Mouse (Mus musculus) C3H10T1/2 (cell line): ENCODE data around the gene H2-DMb1. TPM values are rescaled to one million over a fixed set of nuclear protein-coding genes. Genes with fewer than 3 reads are reported as not detected.

ENCODE experiments used
- polyA plus RNA-seq, 2 experiments: library from polyadenylated mRNA; unstranded; fragments of >200 nt; fragmentation: generic; extraction: Trizol; gene quantifications; one replicate each; pipeline ENCODE4 v1.2.1; 2012; ENCODE audit warnings: missing spikeins in 2 of 2

The H2-DMb1 gene
- polyA plus RNA-seq: under 1 TPM; 0.12 to 0.91 TPM

GRCm38 (mm10) chr17:34152923-34153322, at the start of gene H2-DMb1:
TSS of gene H2-DMb1 (plus strand) at chr17:34153072.

GRCm38 (mm10) chr17:34119249-34120179, 33.4 kb upstream of the H2-DMb1 start, which contains the start of gene H2-DMa:
TSS of gene H2-DMa (plus strand) at chr17:34119541.

DNA sequence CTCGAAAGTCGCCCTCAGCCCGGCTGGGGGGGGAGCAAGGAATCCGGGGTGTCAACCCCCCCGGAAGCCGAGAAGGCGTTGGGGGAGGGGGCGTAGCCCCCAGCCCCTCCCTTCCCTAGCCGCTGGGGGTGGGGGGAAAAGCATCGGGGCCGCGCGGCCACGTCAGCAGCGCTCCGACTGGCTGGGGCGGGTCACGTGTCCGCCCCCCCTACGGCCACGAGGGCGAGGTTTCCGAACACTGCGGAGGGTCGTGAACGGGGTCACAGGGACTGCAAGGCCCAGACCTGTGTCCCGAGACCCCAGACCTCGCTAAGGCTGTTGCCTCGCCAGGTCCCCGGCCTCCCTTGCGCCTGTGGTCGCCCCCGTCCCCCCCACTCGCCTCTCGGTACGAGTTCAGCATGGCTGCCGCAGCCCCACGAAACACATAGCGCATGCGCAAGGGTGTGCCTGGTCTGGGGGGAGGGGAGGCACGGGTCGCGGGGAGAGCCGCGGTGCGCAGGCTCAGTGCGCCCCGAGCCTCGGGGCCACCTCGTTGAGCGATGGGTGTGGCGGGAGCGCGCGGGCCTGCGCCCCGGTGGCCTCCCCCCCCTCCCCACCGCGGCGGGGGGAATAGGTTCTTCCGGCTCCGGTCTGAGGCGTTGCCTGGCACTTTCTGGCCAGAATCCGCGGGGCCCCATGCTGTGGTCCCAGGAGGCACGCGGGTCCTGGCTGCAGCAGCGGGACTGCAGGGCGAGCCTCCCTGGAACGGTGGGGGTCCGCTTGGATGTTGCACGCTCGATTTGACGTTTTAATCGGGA, 30.5 kb upstream of the H2-DMb1 start, which contains the start of gene Brd2:
Gene Brd2 (minus strand): TSS at position 447 of the 797 bp plus-strand sequence.

DNA sequence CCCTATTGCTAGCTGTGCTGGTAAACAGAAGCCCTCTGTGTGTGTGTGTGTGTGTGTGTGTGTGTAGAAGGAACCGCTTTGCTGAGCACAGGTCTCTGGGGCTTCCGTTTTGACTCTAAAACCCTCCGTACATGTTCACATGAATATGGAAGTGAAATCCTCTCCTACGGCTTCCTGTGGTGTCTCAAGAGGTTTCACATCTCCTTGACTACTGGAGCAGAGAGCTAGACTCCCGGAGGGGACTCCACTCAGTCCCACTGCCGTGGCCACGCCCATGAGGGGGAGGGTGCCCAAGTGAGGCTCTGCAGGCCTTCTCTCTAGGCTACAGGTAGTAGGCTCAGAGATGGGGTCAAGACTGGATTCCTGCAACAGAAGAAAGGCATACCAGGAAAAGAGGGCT, 9.8 kb upstream of the H2-DMb1 start, which contains the start of gene H2-DMb2:
Gene H2-DMb2 (plus strand): TSS at position 275 of the 400 bp plus-strand sequence.

GRCm38 (mm10) chr17:34187261-34187916, 34.5 kb downstream of the H2-DMb1 start, which contains the start of the genes Tap1 and Psmb9:
TSS of gene Tap1 (plus strand) at chr17:34187553.
TSS of gene Psmb9 (minus strand) at chr17:34187764.

DNA sequence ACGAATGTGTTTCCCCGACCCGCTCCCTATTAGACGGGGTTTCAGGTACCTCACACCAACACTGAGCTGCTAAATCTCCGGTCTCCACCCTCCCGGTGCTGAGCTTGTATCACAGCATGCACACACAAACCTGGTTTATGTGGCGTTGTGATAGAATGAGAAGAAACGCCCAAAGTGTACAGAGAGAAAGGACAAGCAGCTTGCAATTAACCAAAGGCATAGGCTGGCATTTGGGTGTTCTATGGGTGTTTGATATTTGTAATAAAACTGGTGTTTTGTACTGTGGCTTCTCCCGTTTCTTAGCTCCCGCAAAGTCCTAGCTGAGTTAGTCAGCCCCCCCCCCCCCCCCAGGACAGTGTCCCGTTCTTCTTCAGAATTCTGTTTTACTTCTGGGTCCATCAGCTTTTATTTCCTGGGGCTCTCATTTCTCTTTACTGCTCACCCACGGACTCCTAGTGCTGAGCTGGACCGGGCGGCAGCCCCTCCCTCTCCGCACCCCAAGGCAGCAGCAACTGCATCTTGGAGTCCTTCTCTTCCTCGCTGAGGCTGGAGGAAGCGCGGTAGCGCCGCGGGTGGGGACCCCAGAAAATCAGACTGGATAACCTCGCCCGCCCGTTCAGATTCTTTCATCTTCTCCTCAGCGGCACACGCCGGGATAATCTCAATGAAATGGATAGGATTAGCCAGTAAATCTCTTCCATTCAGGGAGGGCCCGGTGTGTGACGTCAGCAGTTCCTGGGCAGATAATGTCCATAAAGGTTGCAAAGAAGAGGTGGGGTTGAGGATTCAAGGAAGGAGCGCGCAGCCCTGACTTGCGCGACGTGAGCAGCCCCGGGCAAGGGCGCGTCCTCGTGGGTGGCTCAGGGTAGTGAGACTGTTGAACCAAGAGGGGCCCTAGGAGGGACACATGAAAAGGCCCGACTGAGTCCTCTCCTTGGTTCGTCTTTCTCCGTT, 44.3 kb downstream of the H2-DMb1 start, which contains the start of gene Psmb8:
Gene Psmb8 (plus strand): TSS at position 781 of the 954 bp plus-strand sequence.

GRCm38 (mm10) chr17:34203444-34203843, 50.6 kb downstream of the H2-DMb1 start, which contains the start of gene Tap2:
TSS of gene Tap2 (plus strand) at chr17:34203527.

Other genes with a start within 250 kb of the H2-DMb1 start
- under 1 TPM in 1 of 2 experiments, not detected in 1; 0.06 TPM for gene Platr17, start 247.9 kb upstream of the H2-DMb1 start, polyA plus RNA-seq
- 10 to 100 TPM; 13.4 to 31.0 TPM for gene Daxx, start 243.7 kb upstream of the H2-DMb1 start, polyA plus RNA-seq
- gene Tapbp, start 237.2 kb upstream of the H2-DMb1 start, polyA plus RNA-seq: 100 to 1,000 TPM in 1 of 2 experiments, 10 to 100 TPM in 1; 39.2 to 255 TPM
- 10 to 100 TPM; 20.9 to 42.1 TPM for gene Zbtb22, start 237.2 kb upstream of the H2-DMb1 start, polyA plus RNA-seq
- gene Rgl2, start 223.5 kb upstream of the H2-DMb1 start, polyA plus RNA-seq: 10 to 100 TPM; 19.9 to 40.0 TPM
- 100 to 1,000 TPM; 122 to 253 TPM for gene Pfdn6, start 212.7 kb upstream of the H2-DMb1 start, polyA plus RNA-seq
- gene Wdr46, start 212.4 kb upstream of the H2-DMb1 start, polyA plus RNA-seq: 10 to 100 TPM; 25.4 to 28.0 TPM
- 1 to 10 TPM in 1 of 2 experiments, under 1 TPM in 1; 0.66 to 1.2 TPM for gene B3galt4, start 201.6 kb upstream of the H2-DMb1 start, polyA plus RNA-seq
- gene Vps52, start 197.3 kb upstream of the H2-DMb1 start, polyA plus RNA-seq: 10 to 100 TPM; 20.0 to 36.5 TPM
- gene Rps18, start 197.1 kb upstream of the H2-DMb1 start, polyA plus RNA-seq: 100 to 1,000 TPM; 437 to 511 TPM
- gene H2-K1, start 152.7 kb upstream of the H2-DMb1 start, polyA plus RNA-seq: 10 to 100 TPM in 1 of 2 experiments, 1 to 10 TPM in 1; 4.9 to 16.7 TPM
- gene Ring1, start 128.4 kb upstream of the H2-DMb1 start, polyA plus RNA-seq: 10 to 100 TPM; 21.3 to 55.6 TPM
- 10 to 100 TPM; 28.3 to 67.1 TPM for gene H2-Ke6, start 125.0 kb upstream of the H2-DMb1 start, polyA plus RNA-seq
- 100 to 1,000 TPM; 129 to 161 TPM for gene Slc39a7, start 121.4 kb upstream of the H2-DMb1 start, polyA plus RNA-seq
- 10 to 100 TPM; 41.4 to 60.6 TPM for gene Rxrb, start 121.3 kb upstream of the H2-DMb1 start, polyA plus RNA-seq
- gene Col11a2, start 113.6 kb upstream of the H2-DMb1 start, polyA plus RNA-seq: 1 to 10 TPM in 1 of 2 experiments, under 1 TPM in 1; 0.06 to 3.6 TPM
- not detected for gene H2-Oa, start 60.7 kb upstream of the H2-DMb1 start, polyA plus RNA-seq
- gene H2-DMa, start 33.5 kb upstream of the H2-DMb1 start, polyA plus RNA-seq: 10 to 100 TPM in 1 of 2 experiments, 1 to 10 TPM in 1; 5.1 to 26.0 TPM
- gene Brd2, start 30.4 kb upstream of the H2-DMb1 start, polyA plus RNA-seq: 100 to 1,000 TPM in 1 of 2 experiments, 10 to 100 TPM in 1; 56.1 to 145 TPM
- gene H2-DMb2, start 9.8 kb upstream of the H2-DMb1 start, polyA plus RNA-seq: under 1 TPM; 0.04 to 0.47 TPM
- gene Tap1, start 34.5 kb downstream of the H2-DMb1 start, polyA plus RNA-seq: 1 to 10 TPM in 1 of 2 experiments, under 1 TPM in 1; 0.30 to 5.7 TPM
- gene Psmb9, start 34.7 kb downstream of the H2-DMb1 start, polyA plus RNA-seq: 1 to 10 TPM in 1 of 2 experiments, under 1 TPM in 1; 0.21 to 2.7 TPM
- 1 to 10 TPM in 1 of 2 experiments, under 1 TPM in 1; 0.05 to 1.6 TPM for gene Psmb8, start 44.6 kb downstream of the H2-DMb1 start, polyA plus RNA-seq
- gene Tap2, start 50.5 kb downstream of the H2-DMb1 start, polyA plus RNA-seq: 10 to 100 TPM in 1 of 2 experiments, under 1 TPM in 1; 0.12 to 13.2 TPM
- not detected for gene H2-Ob, start 85.8 kb downstream of the H2-DMb1 start, polyA plus RNA-seq
- gene H2-Ab1, start 104.6 kb downstream of the H2-DMb1 start, polyA plus RNA-seq: not detected
- not detected for gene H2-Aa, start 134.8 kb downstream of the H2-DMb1 start, polyA plus RNA-seq
- gene H2-Eb1, start 152.8 kb downstream of the H2-DMb1 start, polyA plus RNA-seq: under 1 TPM in 1 of 2 experiments, not detected in 1; 0.04 TPM
- not detected for gene H2-Eb2, start 172.6 kb downstream of the H2-DMb1 start, polyA plus RNA-seq
- not detected for gene Btnl2, start 201.8 kb downstream of the H2-DMb1 start, polyA plus RNA-seq
- not detected for gene Btnl1, start 224.1 kb downstream of the H2-DMb1 start, polyA plus RNA-seq
- not detected for gene BC051142, start 245.7 kb downstream of the H2-DMb1 start, polyA plus RNA-seq